Mouse (Mus musculus): ENCODE results near the gene Dgki.

Dgki gene

GRCm38 (mm10) chr6:37026343-37027243, 273.4 kb downstream of the Dgki start:
- DNase-seq (ENCODE audit: low read depth, low spot score), result no peak

- no peak for DNase-seq (ENCODE audit: low read depth, low spot score)
These were observed 283.9 kb downstream of the Dgki start for GRCm38 (mm10) chr6:37016046-37016445.

- DNase-seq (ENCODE audit: low read depth, low spot score), result no peak
These were observed 288.4 kb downstream of the Dgki start for GRCm38 (mm10) chr6:37011597-37011996.

GRCm38 (mm10) chr6:37007573-37007972, 292.4 kb downstream of the Dgki start:
- no peak for DNase-seq (ENCODE audit: low read depth, low spot score)

GRCm38 (mm10) chr6:37004914-37005313, 295.1 kb downstream of the Dgki start:
- no peak for DNase-seq (ENCODE audit: low read depth, low spot score)

- DNase-seq (ENCODE audit: low read depth, low spot score), result no peak
These were observed 296.7 kb downstream of the Dgki start for GRCm38 (mm10) chr6:37003235-37003634.

- DNase-seq (ENCODE audit: low read depth, low spot score), result no peak
These were observed 301.0 kb downstream of the Dgki start for GRCm38 (mm10) chr6:36998942-36999341.

GRCm38 (mm10) chr6:36994329-36994728, 305.7 kb downstream of the Dgki start:
- no peak for DNase-seq (ENCODE audit: low read depth, low spot score)

GRCm38 (mm10) chr6:36990186-36990585, 309.8 kb downstream of the Dgki start:
- DNase-seq (ENCODE audit: low read depth, low spot score), result no peak

- DNase-seq (ENCODE audit: low read depth, low spot score), result no peak
These were observed 311.2 kb downstream of the Dgki start for GRCm38 (mm10) chr6:36988800-36989199.

- DNase-seq (ENCODE audit: low read depth, low spot score), result no peak
These were observed 318.3 kb downstream of the Dgki start for GRCm38 (mm10) chr6:36981646-36982045.

GRCm38 (mm10) chr6:36980475-36980874, 319.5 kb downstream of the Dgki start:
- DNase-seq (ENCODE audit: low read depth, low spot score), result no peak

- no peak for DNase-seq (ENCODE audit: low read depth, low spot score)
These were observed 321.8 kb downstream of the Dgki start for GRCm38 (mm10) chr6:36978176-36978575.

GRCm38 (mm10) chr6:36973096-36973495, 326.9 kb downstream of the Dgki start:
- DNase-seq (ENCODE audit: low read depth, low spot score), result no peak

GRCm38 (mm10) chr6:36972494-36972893, 327.5 kb downstream of the Dgki start:
- DNase-seq (ENCODE audit: low read depth, low spot score), result no peak

- no peak for DNase-seq (ENCODE audit: low read depth, low spot score)
These were observed 330.6 kb downstream of the Dgki start for GRCm38 (mm10) chr6:36969249-36969885.

GRCm38 (mm10) chr6:36960658-36961057, 339.3 kb downstream of the Dgki start:
- no peak for DNase-seq (ENCODE audit: low read depth, low spot score)

- DNase-seq (ENCODE audit: low read depth, low spot score), result peak; percentile 46
These were observed 344.7 kb downstream of the Dgki start for GRCm38 (mm10) chr6:36955293-36955692.

GRCm38 (mm10) chr6:36950648-36951047, 349.3 kb downstream of the Dgki start:
- DNase-seq (ENCODE audit: low read depth, low spot score), result no peak

- DNase-seq (ENCODE audit: low read depth, low spot score), result no peak
These were observed 352.1 kb downstream of the Dgki start for GRCm38 (mm10) chr6:36947861-36948260.

GRCm38 (mm10) chr6:36937527-36937926, 362.5 kb downstream of the Dgki start:
- no peak for DNase-seq (ENCODE audit: low read depth, low spot score)

- no peak for DNase-seq (ENCODE audit: low read depth, low spot score)
These were observed 363.2 kb downstream of the Dgki start for GRCm38 (mm10) chr6:36936816-36937215.

- DNase-seq (ENCODE audit: low read depth, low spot score), result no peak
These were observed 368.5 kb downstream of the Dgki start for GRCm38 (mm10) chr6:36931473-36931872.

Data from ES-CJ7 (cell line).